Mouse (Mus musculus) hindbrain, postnatal 0 days (tissue): ENCODE data around the gene Wwox. TPM values are rescaled to one million over a fixed set of nuclear protein-coding genes. Genes with fewer than 3 reads are reported as not detected.
A peak's percentile ranks its signal among the peaks of the same experiment; 100 is the strongest.

ENCODE experiments used
- ATAC-seq: fragments of 200-750 bp; cut with Nextera tagmentation; 2 replicates; pipeline ENCODE4 v1.8.0; 2017; ENCODE audit warnings: mild to moderate bottlenecking, moderate TSS enrichment, moderate library complexity
- DNase-seq: peaks from one replicate; pipeline ENCODE4 v3.0.0-alpha.2; 2015; ENCODE audit warnings: low spot score
- H3K27ac ChIP-seq: fragments of 300-500 bp; sonication (generic); 2 replicates; pipeline ENCODE4 v1.5.1; 2014; ENCODE audit warnings: mild to moderate bottlenecking
- H3K27me3 ChIP-seq: fragments of 300-500 bp; sonication (generic); 2 replicates; pipeline ENCODE4 v1.6.1; 2014; ENCODE audit warnings: low read length, mixed read lengths; ENCODE audit not compliant: insufficient read depth
- H3K36me3 ChIP-seq: fragments of 300-500 bp; sonication (generic); 2 replicates; pipeline ENCODE4 v1.6.1; 2014; ENCODE audit warnings: low read length, mixed read lengths; ENCODE audit not compliant: insufficient read depth
- H3K4me1 ChIP-seq: fragments of 300-500 bp; sonication (generic); 2 replicates; pipeline ENCODE4 v1.6.1; 2014; ENCODE audit warnings: antibody characterized with exemption, low read length, mixed read lengths; ENCODE audit not compliant: insufficient read depth
- H3K4me2 ChIP-seq: fragments of 300-500 bp; sonication (generic); 2 replicates; pipeline ENCODE4 v1.6.1; 2014; ENCODE audit warnings: low read depth, mild to moderate bottlenecking, low read length, moderate library complexity, mixed read lengths
- H3K4me3 ChIP-seq: fragments of 300-500 bp; sonication (generic); 2 replicates; pipeline ENCODE4 v1.5.1; 2014; ENCODE audit warnings: low read length
- H3K9ac ChIP-seq: fragments of 300-500 bp; sonication (generic); replicated peaks from 2 replicates; pipeline ENCODE4 v1.6.1; 2014; ENCODE audit warnings: mild to moderate bottlenecking, low read length, moderate library complexity, mixed read lengths
- H3K9me3 ChIP-seq: fragments of 300-500 bp; sonication (generic); 2 replicates; pipeline ENCODE4 v1.6.1; 2016; ENCODE audit warnings: low read length, mixed read lengths
- CTCF ChIP-seq: IDR thresholded peaks from 2 replicates; pipeline ENCODE4 v1.5.1; 2016; ENCODE audit warnings: antibody characterized with exemption, control low read depth, low read depth
- WGBS: fragments of 180-500 bp; shearing (Covaris S2); extraction: QIAGEN DNeasy Blood & Tissue Kit; methylation state at CpG from one replicate; pipeline ENCODE4 v1.1.7; 2014; 5-methylcytosine and 5-hydroxymethylcytosine counted together
- polyA plus RNA-seq: library from polyadenylated mRNA; unstranded; fragments of >200 nt; fragmentation: Nextera tagmentation; extraction: Ambion mirVana; gene quantifications from 2 replicates; pipeline ENCODE4 v1.2.1, GENCODE M21; 2015
- total RNA-seq: library from RNA; depleted of rRNA; stranded (reverse); fragments of >200 nt; gene quantifications from 2 replicates; pipeline ENCODE4 v1.2.3, GENCODE M21; 2014

The Wwox gene
- total and polyA plus RNA-seq, 2 experiments from 2014 or later: 17.1 to 19.8 TPM

GRCm38 (mm10) chr8:114462591-114462990, 23.1 kb downstream of the Wwox start:
- ATAC-seq (no peak), DNase-seq (no peak)
- Histone ChIP-seq H3K36me3 (no peaks in the 10 kb centered on the region), H3K9ac (no peak overlapping the region), H3K4me2 (no peak overlapping the region), H3K27me3 (no peaks in the 10 kb centered on the region), H3K4me3 (no peak overlapping the region), H3K27ac (no peak overlapping the region), H3K4me1 (no peaks in the 10 kb centered on the region), H3K9me3 (no peaks in the 10 kb centered on the region)
- 85% methylated on average over 11 of the region's 11 CpGs for WGBS
- no peak for TF ChIP-seq CTCF

GRCm38 (mm10) chr8:114463305-114463704, 23.9 kb downstream of the Wwox start:
- no peaks in the 10 kb centered on the region for H3K36me3 ChIP-seq
- no peaks in the 10 kb centered on the region for H3K27me3 ChIP-seq
- H3K4me2 ChIP-seq: no peak overlapping the region
- no peaks in the 10 kb centered on the region for H3K4me1 ChIP-seq
- H3K9me3 ChIP-seq: no peaks in the 10 kb centered on the region
- WGBS: 38% methylated on average over 10 of the region's 10 CpGs
- H3K27ac ChIP-seq: 0 out of 2 replicates have a peak overlapping the region, but pooled peaks have one; percentile 15
- ATAC-seq (no peak), DNase-seq (no peak)
- H3K4me3 ChIP-seq: no peak overlapping the region
- H3K9ac ChIP-seq: no peak overlapping the region
- TF ChIP-seq CTCF: no peak

GRCm38 (mm10) chr8:114468526-114469207, 29.2 kb downstream of the Wwox start:
- Histone ChIP-seq H3K4me1 (peaks cover 4% of the 10 kb centered on the region; the same call in 1 of the 2 replicates), H3K27me3 (no peaks in the 10 kb centered on the region), H3K9me3 (no peaks in the 10 kb centered on the region), H3K4me2 (peak overlapping the region; percentile 31; the same call in 1 of the 2 replicates), H3K36me3 (no peaks in the 10 kb centered on the region), H3K27ac (no peak overlapping the region), H3K4me3 (no peak overlapping the region), H3K9ac (no peak overlapping the region)
- 39% methylated on average over 21 of the region's 21 CpGs for WGBS
- peak; percentile 73 for DNase-seq
- peak; percentile 71 for ATAC-seq
- TF ChIP-seq CTCF: no peak

- Histone ChIP-seq H3K27me3 (no peaks in the 10 kb centered on the region), H3K4me2 (no peak overlapping the region), H3K9me3 (no peaks in the 10 kb centered on the region), H3K4me1 (peaks cover 4% of the 10 kb centered on the region; the same call in 1 of the 2 replicates), H3K27ac (no peak overlapping the region), H3K36me3 (no peaks in the 10 kb centered on the region), H3K4me3 (no peak overlapping the region), H3K9ac (no peak overlapping the region)
- ATAC-seq (no peak), DNase-seq (no peak)
- TF ChIP-seq CTCF: peak; percentile 30
- 91% methylated on average over 10 of the region's 10 CpGs for WGBS
Measured at GRCm38 (mm10) chr8:114469208-114469590, 29.7 kb downstream of the Wwox start.

GRCm38 (mm10) chr8:114473546-114473945, 34.1 kb downstream of the Wwox start:
- WGBS: 77% methylated on average over 11 of the region's 11 CpGs
- H3K27ac ChIP-seq: no peak overlapping the region
- TF ChIP-seq CTCF: no peak
- H3K27me3 ChIP-seq: no peaks in the 10 kb centered on the region
- ATAC-seq (no peak), DNase-seq (no peak)
- no peaks in the 10 kb centered on the region for H3K36me3 ChIP-seq
- H3K4me2 ChIP-seq: no peak overlapping the region
- peaks cover 4% of the 10 kb centered on the region; the same call in 1 of the 2 replicates for H3K4me1 ChIP-seq
- no peak overlapping the region for H3K9ac ChIP-seq
- H3K9me3 ChIP-seq: no peaks in the 10 kb centered on the region
- H3K4me3 ChIP-seq: no peak overlapping the region

- Histone ChIP-seq H3K4me3 (no peak overlapping the region), H3K9ac (no peak overlapping the region), H3K4me2 (no peak overlapping the region), H3K27me3 (no peaks in the 10 kb centered on the region), H3K9me3 (no peaks in the 10 kb centered on the region), H3K27ac (no peak overlapping the region), H3K4me1 (no peaks in the 10 kb centered on the region), H3K36me3 (no peaks in the 10 kb centered on the region)
- ATAC-seq: no peak
- TF ChIP-seq CTCF: no peak
- 71% methylated on average over 10 of the region's 10 CpGs for WGBS
- DNase-seq: no peak
Measured at GRCm38 (mm10) chr8:114476919-114477318, 37.5 kb downstream of the Wwox start.

GRCm38 (mm10) chr8:114477790-114478189, 38.3 kb downstream of the Wwox start:
- DNase-seq: no peak
- WGBS: 86% methylated on average over 8 of the region's 8 CpGs
- Histone ChIP-seq H3K36me3 (no peaks in the 10 kb centered on the region), H3K9ac (no peak overlapping the region), H3K4me1 (no peaks in the 10 kb centered on the region), H3K4me3 (no peak overlapping the region), H3K4me2 (no peak overlapping the region), H3K27me3 (no peaks in the 10 kb centered on the region), H3K27ac (no peak overlapping the region), H3K9me3 (no peaks in the 10 kb centered on the region)
- TF ChIP-seq CTCF: no peak
- no peak for ATAC-seq
